Mouse (Mus musculus) inflammation-experienced regulatory T-cells (primary cell): Measurements from ENCODE around the gene Usp38. TPM values are rescaled to one million over a fixed set of nuclear protein-coding genes. Genes with fewer than 3 reads are reported as not detected.

ENCODE experiments used
- polyA plus RNA-seq, 2 experiments: library from polyadenylated mRNA; unstranded; fragments of 100-300 nt; shearing (Covaris generic); gene quantifications; one replicate each; pipeline ENCODE4 v1.2.1; 2017

Usp38 gene
- polyA plus RNA-seq, result 10 to 100 TPM; 42.7 to 62.1 TPM

GRCm38 (mm10) chr8:81014789-81015699, at the start of gene Usp38:
TSS of gene Usp38 (minus strand) at chr8:81014928.

Other genes with a start within 250 kb of the Usp38 start
- gene Gab1, start 134.4 kb downstream of the Usp38 start, polyA plus RNA-seq, result under 1 TPM; 0.22 to 0.47 TPM